Mouse (Mus musculus) embryo, embryonic 9.5 days (tissue): Measurements from ENCODE around the gene Esyt2.
"Not testable (repeated sequence)": the region's sequence is repeated elsewhere in the genome, so short reads cannot be mapped to it uniquely, and the experiment has no call there.

ENCODE experiments used
- DNase-seq: peaks from one replicate; pipeline ENCODE4 v3.0.0-alpha.2; 2017; ENCODE audit errors: extremely low spot score

Gene Esyt2

GRCm38 (mm10) chr12:116280653-116281364 is at the start of gene Esyt2:
Gene Esyt2 (plus strand): TSS chr12:116281196.
- peak; percentile 99 for DNase-seq

GRCm38 (mm10) chr12:116231612-116232011 is 49.4 kb upstream of the Esyt2 start:
- DNase-seq: no peak

GRCm38 (mm10) chr12:116232061-116232460 is 48.9 kb upstream of the Esyt2 start:
- no peak for DNase-seq

GRCm38 (mm10) chr12:116235356-116235755 is 45.6 kb upstream of the Esyt2 start:
- DNase-seq: no peak

- DNase-seq: no peak
Measured at GRCm38 (mm10) chr12:116236658-116237057, 44.3 kb upstream of the Esyt2 start.

GRCm38 (mm10) chr12:116238370-116238769 is 42.6 kb upstream of the Esyt2 start:
- DNase-seq: no peak

GRCm38 (mm10) chr12:116238803-116239202 is 42.2 kb upstream of the Esyt2 start:
- DNase-seq: no peak

GRCm38 (mm10) chr12:116244601-116245000 is 36.4 kb upstream of the Esyt2 start:
- no peak for DNase-seq

- DNase-seq: no peak
Measured at GRCm38 (mm10) chr12:116254652-116255051, 26.3 kb upstream of the Esyt2 start.

GRCm38 (mm10) chr12:116255636-116256035 is 25.4 kb upstream of the Esyt2 start:
- no peak for DNase-seq

GRCm38 (mm10) chr12:116258321-116258720 is 22.7 kb upstream of the Esyt2 start:
- DNase-seq: no peak

GRCm38 (mm10) chr12:116262555-116263341 is 18.2 kb upstream of the Esyt2 start, which contains the start of gene Wdr60:
Gene Wdr60 (minus strand): TSS chr12:116263022.
- peak; percentile 88 for DNase-seq

- no peak for DNase-seq
Measured at GRCm38 (mm10) chr12:116264756-116265155, 16.2 kb upstream of the Esyt2 start.

GRCm38 (mm10) chr12:116265275-116265674 is 15.7 kb upstream of the Esyt2 start:
- no peak for DNase-seq

GRCm38 (mm10) chr12:116269450-116269849 is 11.5 kb upstream of the Esyt2 start:
- no peak for DNase-seq

- DNase-seq: no peak
Measured at GRCm38 (mm10) chr12:116270538-116270937, 10.5 kb upstream of the Esyt2 start.

GRCm38 (mm10) chr12:116271071-116271470 is 9.9 kb upstream of the Esyt2 start:
- DNase-seq: no peak

- DNase-seq: no peak
Measured at GRCm38 (mm10) chr12:116273733-116274132, 7.3 kb upstream of the Esyt2 start.

GRCm38 (mm10) chr12:116275086-116275485 is 5.9 kb upstream of the Esyt2 start, which contains the start of gene Gm11027:
Gene Gm11027 (plus strand): TSS chr12:116275386.
- not testable (repeated sequence) for DNase-seq

- DNase-seq: no peak
Measured at GRCm38 (mm10) chr12:116275631-116276030, 5.4 kb upstream of the Esyt2 start.

GRCm38 (mm10) chr12:116276961-116277360 is 4.0 kb upstream of the Esyt2 start:
- DNase-seq: no peak

- no peak for DNase-seq
Measured at GRCm38 (mm10) chr12:116278541-116278940, 2.5 kb upstream of the Esyt2 start.

GRCm38 (mm10) chr12:116279181-116279580 is 1.8 kb upstream of the Esyt2 start:
- DNase-seq: no peak
